Mouse (Mus musculus) mouse embryonic stem cell (cell line): ENCODE results near the gene Mcm3.

ENCODE experiments used
- in situ Hi-C, 2 experiments: fragments of 300-500 bp; cut with MboI; formaldehyde crosslinking; loops; 1 replicate in 1 of 2; 3 replicates in 1 of 2; pipeline ENCODE4 v1.14.3; 2019 to 2020; ENCODE audit warnings: low sequenced_read_pairs in 2 of 2, low pct_unique_long_range_greater_than_20kb in 1 of 2, mixed read lengths in 1 of 2; ENCODE audit not compliant: unreplicated experiment in 1 of 2

Gene Mcm3

DNA sequence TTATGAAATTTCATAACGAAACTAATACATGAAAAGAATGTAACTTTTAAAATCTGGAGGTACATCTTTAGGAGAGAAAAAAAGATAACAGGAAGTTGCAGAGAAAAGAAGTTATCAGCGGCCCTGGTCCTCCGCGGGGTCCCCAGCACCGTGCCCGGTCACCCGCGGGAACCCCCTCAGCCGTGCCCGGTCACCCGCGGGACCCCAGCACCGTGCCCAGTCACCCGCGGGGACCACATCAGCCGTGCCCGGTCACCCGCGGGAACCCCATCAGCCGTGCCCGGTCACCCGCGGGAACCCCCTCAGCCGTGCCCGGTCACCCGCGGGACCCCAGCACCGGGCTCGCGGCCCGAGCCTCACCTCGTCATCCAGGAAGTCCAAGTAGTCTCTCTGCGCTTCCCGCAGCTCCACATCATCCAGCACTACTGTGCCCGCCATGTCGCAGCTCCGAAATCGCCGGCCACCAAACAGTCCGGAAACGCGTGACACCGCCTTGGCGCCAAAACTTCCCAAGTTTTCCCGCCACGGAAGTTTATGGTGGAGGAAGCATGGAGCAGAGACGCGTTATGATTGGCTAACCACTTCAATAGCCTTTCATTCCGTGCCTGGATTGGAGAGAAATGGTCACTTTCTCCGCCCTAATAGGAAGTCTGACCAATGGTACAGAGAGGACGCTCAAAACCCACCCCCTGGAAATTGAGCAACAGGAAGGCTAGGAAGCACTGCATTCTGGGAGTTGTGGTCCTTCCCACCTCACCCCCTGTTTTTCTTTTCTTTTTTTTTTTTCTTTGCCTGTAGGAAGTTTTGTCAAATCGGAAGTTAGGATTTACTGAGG, at the start of gene Mcm3:
Gene Mcm3, minus strand, starts transcription at position 542 of the 835 bp plus-strand sequence.
- in situ Hi-C loops: no loop called here

GRCm38 (mm10) chr1:20868036-20868435, 47.9 kb upstream of the Mcm3 start:
- in situ Hi-C loops: no loop called here

- in situ Hi-C loops: no loop called here
These were observed 47.3 kb upstream of the Mcm3 start for GRCm38 (mm10) chr1:20867241-20867902.

GRCm38 (mm10) chr1:20863452-20864172, 43.5 kb upstream of the Mcm3 start:
- in situ Hi-C loops: no loop called here

DNA sequence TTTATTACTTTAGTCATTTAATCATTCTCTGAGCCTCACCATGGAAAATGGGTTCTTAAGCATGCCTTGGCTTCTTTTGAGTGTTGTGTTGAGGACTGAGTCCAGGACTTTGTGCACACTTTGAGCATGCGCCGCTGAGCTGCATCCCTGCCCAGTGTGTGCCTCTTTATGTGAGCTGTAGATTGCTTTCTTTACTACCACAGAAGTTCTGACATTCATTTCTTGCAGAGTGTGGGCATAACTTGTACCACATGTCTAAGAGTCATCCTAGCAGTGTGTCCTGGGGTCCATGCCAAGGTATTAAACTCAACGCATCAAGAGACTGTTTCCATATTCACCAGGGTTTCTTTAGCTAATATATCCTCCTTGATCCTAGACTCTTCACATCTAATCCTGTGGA, 41.8 kb upstream of the Mcm3 start:
- in situ Hi-C loops: no loop called here

DNA sequence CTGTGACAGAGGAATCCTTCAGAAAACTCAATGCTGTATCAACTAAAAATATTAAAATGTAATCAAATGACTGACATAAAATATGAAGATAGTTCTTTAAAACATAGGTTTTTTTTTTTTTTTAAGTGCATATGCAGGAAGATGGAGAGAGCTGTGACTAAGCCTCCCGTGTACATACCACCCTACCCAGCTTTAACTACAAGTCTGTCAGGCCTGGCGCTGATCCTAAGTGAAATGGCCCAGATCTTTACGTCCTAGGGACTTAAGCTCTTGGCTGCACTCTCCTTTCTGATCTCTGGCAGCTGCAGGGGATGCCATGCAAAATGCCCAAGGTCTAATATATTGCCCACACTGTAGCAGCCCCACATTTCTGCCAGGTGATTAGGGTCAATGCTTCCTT, 40.7 kb upstream of the Mcm3 start:
- in situ Hi-C loops: no loop called here

- in situ Hi-C loops: no loop called here
These were observed 37.1 kb upstream of the Mcm3 start for GRCm38 (mm10) chr1:20856924-20857902.

- in situ Hi-C loops: no loop called here
These were observed 19.8 kb upstream of the Mcm3 start for GRCm38 (mm10) chr1:20839911-20840310.

- in situ Hi-C loops: no loop called here
These were observed 16.5 kb upstream of the Mcm3 start for GRCm38 (mm10) chr1:20836551-20837125.

- in situ Hi-C loops: no loop called here
These were observed 13.0 kb upstream of the Mcm3 start for GRCm38 (mm10) chr1:20833141-20833511.

DNA sequence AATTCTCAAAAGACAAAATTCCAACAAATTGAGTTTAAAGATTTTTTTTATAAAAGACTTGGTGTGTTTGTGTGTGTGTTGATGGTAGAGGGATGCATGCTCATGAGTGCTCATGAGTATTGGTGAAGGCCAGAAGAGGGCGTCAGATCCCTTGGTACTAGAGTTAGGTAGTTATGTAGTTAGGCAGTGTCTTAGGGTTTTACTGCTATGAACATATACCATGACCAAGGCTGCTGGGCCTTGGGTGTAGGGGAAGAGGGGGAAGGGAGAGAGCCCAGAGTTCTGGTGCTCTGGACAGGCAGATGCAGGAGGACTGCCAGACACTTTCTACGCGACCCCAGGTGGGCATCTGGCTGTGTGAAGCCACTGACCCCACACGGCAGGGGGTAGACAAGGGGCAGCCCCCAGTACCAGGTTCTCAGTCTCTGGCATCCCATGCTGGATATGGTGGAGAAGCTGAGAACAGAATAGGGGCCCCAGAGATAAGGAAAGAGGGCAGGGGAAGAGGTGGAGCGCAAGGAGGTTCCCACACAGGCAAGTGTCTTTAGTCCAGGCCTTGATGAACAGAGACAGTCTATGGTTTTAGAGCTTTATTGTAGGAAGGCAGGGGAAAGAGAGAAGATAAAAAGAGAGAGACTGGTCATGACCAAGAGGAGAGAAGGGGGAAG, 12.5 kb upstream of the Mcm3 start:
- in situ Hi-C loops: no loop called here

- in situ Hi-C loops: no loop called here
These were observed 10.4 kb upstream of the Mcm3 start for GRCm38 (mm10) chr1:20830546-20830945.

DNA sequence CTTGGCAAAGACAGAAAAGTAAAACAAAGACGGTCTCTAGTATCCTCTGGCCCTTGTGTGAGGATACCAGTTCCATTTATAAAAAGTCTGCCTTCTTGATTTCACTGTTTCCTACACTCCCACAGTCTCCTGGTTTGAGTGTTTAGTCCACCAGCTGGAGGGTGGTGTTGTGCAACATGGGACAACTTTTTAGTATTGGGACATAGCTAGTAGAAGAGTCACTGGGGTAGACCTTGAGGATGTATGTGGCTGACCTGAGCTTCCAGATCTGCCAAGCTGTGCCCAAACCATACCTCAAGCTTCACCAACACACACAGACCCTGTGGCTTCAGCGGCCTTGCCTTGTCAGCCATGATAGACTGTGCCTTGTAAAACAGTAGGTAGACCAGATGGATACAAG, 7.9 kb upstream of the Mcm3 start:
- in situ Hi-C loops: no loop called here

GRCm38 (mm10) chr1:20825036-20825435, 4.9 kb upstream of the Mcm3 start:
- in situ Hi-C loops: no loop called here

DNA sequence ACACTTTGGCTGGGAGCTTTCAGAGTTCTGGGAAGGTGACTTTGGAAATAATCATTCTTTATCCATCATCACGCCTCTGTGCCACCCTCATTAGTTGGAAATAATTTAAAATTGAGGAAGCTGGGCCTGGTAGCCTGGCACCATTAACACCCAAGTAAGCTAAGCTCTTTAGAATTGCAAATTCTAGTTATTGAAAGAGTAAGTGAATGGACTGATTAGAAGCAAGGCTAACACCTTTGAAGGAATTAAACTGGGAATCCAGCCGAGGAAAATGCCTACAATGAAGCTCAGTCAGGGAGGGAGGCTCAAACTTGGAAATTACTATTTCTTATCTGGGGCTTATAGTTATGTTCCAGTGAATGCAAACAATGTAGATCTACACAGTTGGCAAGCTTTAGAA, 3.8 kb upstream of the Mcm3 start:
- in situ Hi-C loops: no loop called here

GRCm38 (mm10) chr1:20823471-20823870, 3.4 kb upstream of the Mcm3 start:
- in situ Hi-C loops: no loop called here

GRCm38 (mm10) chr1:20820959-20821358, 847 bp upstream of the Mcm3 start:
- in situ Hi-C loops: no loop called here

GRCm38 (mm10) chr1:20817596-20817995, 2.5 kb downstream of the Mcm3 start:
- in situ Hi-C loops: no loop called here
